Mouse (Mus musculus): Measurements from ENCODE around the gene Oas1f. TPM values are rescaled to one million over a fixed set of nuclear protein-coding genes. Genes with fewer than 3 reads are reported as not detected.

Oas1f gene
- not detected in 2 replicates for polyA plus RNA-seq (2012)

GRCm38 (mm10) chr5:120847067-120847466 is at the start of gene Oas1f:
Gene Oas1f, plus strand, starts transcription at chr5:120847367.

GRCm38 (mm10) chr5:120811951-120812819 is 35.0 kb upstream of the Oas1f start, which contains the start of gene Oas1c:
Gene Oas1c, minus strand, starts transcription at chr5:120812514.

GRCm38 (mm10) chr5:120861121-120861520 is 14.0 kb downstream of the Oas1f start, which contains the start of gene Oas1h:
Gene Oas1h, plus strand, starts transcription at chr5:120861421.

GRCm38 (mm10) chr5:120887413-120887812 is 40.2 kb downstream of the Oas1f start, which contains the start of gene Oas1g:
Gene Oas1g, minus strand, starts transcription at chr5:120887613.

DNA sequence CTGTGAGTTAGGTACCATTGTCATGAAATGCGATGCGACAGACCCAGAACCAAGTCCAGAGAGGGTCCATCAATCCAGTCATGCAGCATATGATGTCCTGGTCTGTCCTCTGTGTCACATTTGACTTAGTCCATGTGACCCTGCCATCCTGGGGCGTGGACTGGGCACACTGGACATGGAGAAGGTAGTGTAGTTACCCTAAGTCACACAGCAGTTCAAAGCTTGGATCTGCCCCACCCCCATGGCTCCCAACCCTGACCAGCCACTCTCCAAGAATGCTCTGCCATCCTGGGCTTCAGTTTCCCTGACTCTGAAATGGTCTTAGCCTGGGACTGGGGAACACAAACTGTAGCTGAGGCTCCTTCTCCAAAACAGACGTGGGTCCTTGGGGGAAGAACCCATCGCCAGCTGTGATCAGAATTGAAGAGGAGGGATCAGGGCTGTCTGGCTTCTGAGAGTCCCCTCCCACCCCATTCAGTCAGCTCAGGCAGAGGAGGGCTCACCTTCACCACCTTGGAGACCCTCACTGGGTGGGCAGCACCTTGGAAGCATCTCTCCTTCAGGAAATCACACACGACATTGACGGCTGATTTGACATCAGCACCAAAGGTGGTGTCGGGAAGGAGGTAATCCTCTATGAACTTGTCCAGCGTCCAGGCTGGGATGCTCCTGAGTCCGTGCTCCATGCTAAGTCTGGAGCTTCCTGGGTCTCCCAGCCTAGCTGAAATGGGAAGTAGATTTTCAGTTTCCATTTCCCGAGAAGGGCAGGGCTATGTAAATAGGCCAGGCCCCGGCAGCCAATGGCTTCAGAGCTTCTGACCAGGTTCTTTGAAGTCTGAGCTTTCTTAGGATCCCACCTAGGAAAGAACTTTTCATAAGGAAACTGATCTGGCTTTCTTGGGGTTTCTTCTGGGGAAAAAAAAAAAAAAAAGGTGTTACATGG is 59.9 kb downstream of the Oas1f start, which contains the start of gene Oas1a:
Gene Oas1a (minus strand): TSS at position 731 of the 943 bp plus-strand sequence.

Other genes with a start within 250 kb of the Oas1f start
- 23.5 and 24.3 TPM in 2 replicates for gene Rita1, start 234.8 kb upstream of the Oas1f start, polyA plus RNA-seq (2012)
- 111 and 152 TPM in 2 replicates for gene Ddx54, start 234.6 kb upstream of the Oas1f start, polyA plus RNA-seq (2012)
- not detected in 2 replicates for gene Cfap73, start 213.1 kb upstream of the Oas1f start, polyA plus RNA-seq (2012)
- 0.73 and 1.3 TPM in 2 replicates for gene Rasal1, start 198.6 kb upstream of the Oas1f start, polyA plus RNA-seq (2012)
- gene Dtx1, start 135.4 kb upstream of the Oas1f start, polyA plus RNA-seq (2012): 0.38 and 1.0 TPM in 2 replicates
- 0.39 and 0.81 TPM in 2 replicates for gene Oas2, start 97.5 kb upstream of the Oas1f start, polyA plus RNA-seq (2012)
- gene Oas3, start 69.7 kb upstream of the Oas1f start, polyA plus RNA-seq (2012): 6.6 and 10.7 TPM in 2 replicates
- not detected in 2 replicates for gene Oas1e, start 51.8 kb upstream of the Oas1f start, polyA plus RNA-seq (2012)
- 0.17 and 0.30 TPM in 2 replicates for gene Oas1c, start 34.9 kb upstream of the Oas1f start, polyA plus RNA-seq (2012)
- gene Oas1h, start 14.1 kb downstream of the Oas1f start, polyA plus RNA-seq (2012): not detected in 2 replicates
- 2.8 and 5.4 TPM in 2 replicates for gene Oas1g, start 40.2 kb downstream of the Oas1f start, polyA plus RNA-seq (2012)
- gene Oas1a, start 60.2 kb downstream of the Oas1f start, polyA plus RNA-seq (2012): 20.4 and 23.7 TPM in 2 replicates
- gene Oas1d, start 67.2 kb downstream of the Oas1f start, polyA plus RNA-seq (2012): not detected in 2 replicates
- gene Rph3a, start 162.7 kb downstream of the Oas1f start, polyA plus RNA-seq (2012): 0.03 and 0.05 TPM in 2 replicates

All from megakaryocyte-erythroid progenitor cell, adult 5 weeks (primary cell).